Mouse (Mus musculus) stomach, postnatal 0 days (tissue): ENCODE data around the gene Arpc5l.

Experiments
- CTCF ChIP-seq: IDR thresholded peaks from 2 replicates; pipeline ENCODE4 v1.5.1; 2016; ENCODE audit warnings: antibody characterized with exemption, low read depth, mild to moderate bottlenecking, moderate library complexity
- EP300 ChIP-seq: optimal IDR thresholded peaks from 2 replicates; pipeline ENCODE3; 2016; ENCODE audit warnings: antibody characterized with exemption

DNA sequence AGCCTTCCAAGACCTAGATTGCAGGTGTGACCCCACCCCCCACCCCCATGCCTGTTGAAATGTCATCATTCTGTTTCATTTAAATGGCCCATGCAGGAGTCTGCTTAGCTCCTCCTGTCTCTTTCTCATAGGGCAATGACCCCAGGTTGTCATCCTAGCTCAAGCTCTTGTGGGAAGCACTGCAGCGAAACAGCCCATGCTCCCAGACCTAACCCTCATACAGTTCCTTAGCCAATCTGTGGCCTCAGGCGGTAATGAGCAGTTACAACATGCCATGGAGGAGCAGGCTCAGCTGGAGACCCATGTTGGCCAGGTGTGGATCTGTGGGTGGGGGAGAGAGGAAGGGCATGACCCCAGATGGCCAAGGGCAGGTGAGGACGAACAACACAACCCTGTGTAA lies 30.0 kb upstream of the Arpc5l start:
- TF ChIP-seq CTCF (no peak), EP300 (no peak)
